Mouse (Mus musculus) liver, embryonic 14.5 days (tissue): ENCODE results near the gene Lsmem1.

ENCODE experiments used
- CTCF ChIP-seq: IDR thresholded peaks from 2 replicates; pipeline ENCODE4 v1.5.1; 2016; ENCODE audit warnings: antibody characterized with exemption, low read depth, control low read depth
- EP300 ChIP-seq: IDR thresholded peaks from 2 replicates; pipeline ENCODE4 v1.6.1; 2016; ENCODE audit warnings: antibody characterized with exemption, low read depth

DNA sequence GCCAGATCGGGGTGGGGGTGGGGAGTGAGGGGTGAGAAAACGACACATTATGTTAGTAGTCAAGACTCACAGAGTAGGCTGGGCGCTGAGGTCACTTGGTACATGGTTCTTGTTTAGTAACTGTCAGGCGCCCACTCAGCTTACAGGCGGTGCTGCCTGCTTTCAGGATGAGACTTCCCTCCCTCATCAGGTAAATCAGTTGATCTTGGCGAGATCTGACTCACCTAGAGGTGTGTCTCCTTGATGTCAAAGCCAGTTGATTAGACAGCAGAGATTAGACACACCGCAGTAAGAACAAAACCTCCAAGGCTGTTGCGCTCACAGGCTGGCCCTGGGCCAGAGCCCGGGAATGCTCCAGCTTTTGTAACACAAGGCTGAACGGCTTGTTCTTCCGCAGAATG is 44.5 kb upstream of the Lsmem1 start:
- TF ChIP-seq CTCF (no peak), EP300 (no peak)
